Mouse (Mus musculus) MEL-GATA-1-ER (cell line): ENCODE measurements at regions not wholly inside any gene's neighbourhood (a gene's known extent, or its start where the extent isn't known, plus 50 kb on each side); places are given as distances from the start of the nearest gene placed in this dataset.

Experiments
- DNase-seq: peaks from one replicate; pipeline ENCODE4 v3.0.0-alpha.2; 2012; ENCODE audit warnings: low read depth; ENCODE audit errors: extremely low read depth

DNA sequence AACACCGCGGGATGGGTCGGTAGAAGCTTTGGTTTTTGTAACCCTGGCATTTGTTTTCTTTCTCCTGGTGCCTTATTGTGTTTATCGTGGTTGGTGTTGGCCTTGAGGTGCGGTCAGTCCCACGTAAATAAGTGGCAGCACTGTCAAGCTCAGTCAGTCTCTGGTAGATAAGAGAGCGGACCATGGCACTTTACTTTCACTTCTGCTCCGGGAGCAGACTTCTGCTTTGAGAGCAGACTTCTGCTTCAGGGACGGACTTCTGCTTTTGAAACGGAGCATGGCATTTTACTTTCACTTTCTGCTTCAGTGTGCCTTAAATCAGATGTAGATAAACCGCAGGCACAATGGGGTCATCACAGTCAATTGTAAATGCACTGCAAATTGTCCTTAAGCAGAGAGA lies 54.3 kb upstream of the Ccdc66 start:
- peak; percentile 81 for DNase-seq

DNA sequence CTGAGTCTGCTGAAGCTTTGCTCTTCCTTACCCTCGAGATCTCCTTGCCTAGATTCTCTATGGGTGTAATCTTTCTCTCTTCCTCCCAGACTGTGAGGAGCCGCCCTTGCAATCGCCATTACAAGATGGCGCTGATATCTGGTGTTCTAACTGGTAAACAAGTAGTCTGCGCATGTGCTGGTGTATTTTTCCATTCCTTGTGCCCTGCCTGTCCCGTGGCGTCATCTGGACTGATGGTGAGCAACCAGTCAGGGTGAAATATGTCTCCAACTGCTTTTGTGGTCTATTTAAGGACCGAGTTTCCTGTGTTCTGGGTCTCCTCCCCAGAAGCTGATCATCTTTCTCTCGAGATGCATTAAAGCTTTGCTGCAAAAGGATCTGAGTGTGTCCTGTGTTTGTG lies 53.7 kb upstream of the Ccdc66 start:
- peak; percentile 59 for DNase-seq

DNA sequence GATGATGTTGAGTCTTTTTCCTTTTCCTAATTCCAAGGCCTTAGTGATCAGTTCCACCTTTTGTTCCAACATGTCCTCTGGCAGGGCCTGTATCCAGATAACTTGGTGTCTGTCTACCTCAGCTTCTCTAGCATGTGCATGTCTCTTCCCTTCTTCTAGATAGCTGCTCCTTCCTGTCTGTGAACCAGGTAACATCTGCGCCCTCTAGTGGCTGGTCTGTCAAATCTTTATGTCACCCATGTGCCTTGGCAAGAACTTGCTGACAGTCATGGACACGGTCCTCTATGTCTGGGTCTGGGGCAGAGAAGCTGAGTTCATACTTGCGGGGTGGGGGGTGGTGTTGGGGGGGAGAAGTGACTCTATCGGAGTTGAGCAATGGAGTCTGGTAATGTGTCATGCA lies 52.2 kb upstream of the Ccdc66 start:
- DNase-seq: peak; percentile 82

- no peak for DNase-seq
Measured at GRCm38 (mm10) chr14:27558794-27559491, 50.7 kb upstream of the Ccdc66 start.
